Mouse (Mus musculus) R1 (cell line): ENCODE measurements around the gene Pou2f3.

ENCODE experiments used
- DNase-seq: peaks from one replicate; pipeline ENCODE4 v3.0.0-alpha.2; 2018; ENCODE audit warnings: low read depth, low spot score

Gene Pou2f3

GRCm38 (mm10) chr9:43210190-43210682 is at the start of gene Pou2f3:
Pou2f3 (minus strand) TSS chr9:43210369.
- peak; percentile 90 for DNase-seq

GRCm38 (mm10) chr9:43253271-43253681 is 43.1 kb upstream of the Pou2f3 start:
- DNase-seq, result no peak

- DNase-seq, result no peak
These were observed 42.6 kb upstream of the Pou2f3 start for GRCm38 (mm10) chr9:43252790-43253189.

- DNase-seq, result no peak
These were observed 41.6 kb upstream of the Pou2f3 start for GRCm38 (mm10) chr9:43251786-43252185.

GRCm38 (mm10) chr9:43246738-43247180 is 36.6 kb upstream of the Pou2f3 start:
- no peak for DNase-seq

GRCm38 (mm10) chr9:43245801-43246570 is 35.8 kb upstream of the Pou2f3 start:
- no peak for DNase-seq

- no peak for DNase-seq
These were observed 32.3 kb upstream of the Pou2f3 start for GRCm38 (mm10) chr9:43242432-43242831.

- no peak for DNase-seq
These were observed 31.8 kb upstream of the Pou2f3 start for GRCm38 (mm10) chr9:43241970-43242369.

- no peak for DNase-seq
These were observed 31.1 kb upstream of the Pou2f3 start for GRCm38 (mm10) chr9:43241291-43241690.

GRCm38 (mm10) chr9:43240594-43240900 is 30.4 kb upstream of the Pou2f3 start:
- no peak for DNase-seq

GRCm38 (mm10) chr9:43239712-43240593 is 29.8 kb upstream of the Pou2f3 start, which contains the start of gene Oaf:
Oaf (minus strand) TSS chr9:43239911.
- peak; percentile 83 for DNase-seq

GRCm38 (mm10) chr9:43238631-43239545 is 28.7 kb upstream of the Pou2f3 start:
- peak; percentile 37 for DNase-seq

- DNase-seq, result no peak
These were observed 28.0 kb upstream of the Pou2f3 start for GRCm38 (mm10) chr9:43238167-43238566.

GRCm38 (mm10) chr9:43237111-43237775 is 27.1 kb upstream of the Pou2f3 start:
- DNase-seq, result no peak

- DNase-seq, result no peak
These were observed 26.4 kb upstream of the Pou2f3 start for GRCm38 (mm10) chr9:43236576-43236975.

- no peak for DNase-seq
These were observed 25.9 kb upstream of the Pou2f3 start for GRCm38 (mm10) chr9:43236106-43236505.

- no peak for DNase-seq
These were observed 25.2 kb upstream of the Pou2f3 start for GRCm38 (mm10) chr9:43235336-43235735.

GRCm38 (mm10) chr9:43234496-43234895 is 24.3 kb upstream of the Pou2f3 start:
- DNase-seq, result no peak

GRCm38 (mm10) chr9:43233515-43233914 is 23.3 kb upstream of the Pou2f3 start:
- no peak for DNase-seq

- DNase-seq, result no peak
These were observed 22.9 kb upstream of the Pou2f3 start for GRCm38 (mm10) chr9:43233044-43233443.

GRCm38 (mm10) chr9:43232286-43232685 is 22.1 kb upstream of the Pou2f3 start:
- no peak for DNase-seq
